Mouse (Mus musculus): ENCODE data around the gene Ergic1. TPM values are rescaled to one million over a fixed set of nuclear protein-coding genes. Genes with fewer than 3 reads are reported as not detected.
A peak's percentile ranks its signal among the peaks of the same experiment; 100 is the strongest.

The Ergic1 gene
- total RNA-seq, 2 experiments from 2014 or later, result 144 to 149 TPM

GRCm38 (mm10) chr17:26544319-26544963 is 16.8 kb upstream of the Ergic1 start:
- no peak for TF ChIP-seq CTCF (IDR thresholded peaks at IDR 0.05)

GRCm38 (mm10) chr17:26547771-26548170 is 13.5 kb upstream of the Ergic1 start:
- intact Hi-C loops (cut with DNase I), result no loop called here
- no peak for DNase-seq (ENCODE audit: extremely low spot score in 1 of 2, low spot score in 2 of 2)
- H3K4me3 ChIP-seq, result no peak overlapping the region
- peak overlapping the region; percentile 64 for H3K27ac ChIP-seq
- no peak for TF ChIP-seq CTCF (IDR thresholded peaks at IDR 0.05)

More at GRCm38 (mm10) chr17:26544319-26544963, 16.8 kb upstream of the Ergic1 start:
- Histone ChIP-seq H3K4me3 (no peak overlapping the region), H3K27ac (no peak overlapping the region)
- intact Hi-C loops (cut with DNase I), result no loop called here
- no peak for DNase-seq (ENCODE audit: extremely low spot score in 1 of 2, low spot score in 2 of 2)

DNA sequence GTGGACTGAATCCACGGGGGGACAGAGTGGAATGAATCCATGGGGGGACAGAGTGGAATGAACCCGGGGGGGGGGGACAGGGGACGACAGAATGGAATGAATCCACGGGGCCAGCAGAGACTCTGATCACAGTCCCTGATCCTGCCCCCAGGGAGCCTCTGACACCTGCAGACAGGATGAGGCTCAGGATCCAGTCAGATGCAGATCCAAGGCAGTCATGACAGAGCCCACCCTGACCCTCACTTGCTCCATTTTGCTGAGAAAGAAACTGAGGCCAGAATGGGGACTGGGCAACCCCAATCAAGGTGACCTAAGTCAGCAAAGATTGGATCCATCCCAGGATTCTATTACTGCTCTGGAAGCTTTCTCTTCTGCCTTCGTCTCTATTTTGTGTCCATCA is 12.7 kb upstream of the Ergic1 start:
- Histone ChIP-seq H3K4me3 (no peak overlapping the region), H3K27ac (no peak overlapping the region)
- TF ChIP-seq CTCF (IDR thresholded peaks at IDR 0.05), result no peak
- intact Hi-C loops (cut with DNase I), result no loop called here
- DNase-seq (ENCODE audit: extremely low spot score in 1 of 2, low spot score in 2 of 2), result no peak

- intact Hi-C loops (cut with DNase I), result no loop called here
- TF ChIP-seq CTCF (IDR thresholded peaks at IDR 0.05), result no peak
- H3K27ac ChIP-seq, result no peak overlapping the region
- DNase-seq (ENCODE audit: extremely low spot score in 1 of 2, low spot score in 2 of 2), result no peak
- H3K4me3 ChIP-seq, result no peak overlapping the region
Measured at GRCm38 (mm10) chr17:26549148-26549809, 12.0 kb upstream of the Ergic1 start.

- H3K4me3 ChIP-seq, result no peak overlapping the region
- no peak overlapping the region for H3K27ac ChIP-seq
- intact Hi-C loops (cut with DNase I), result no loop called here
- no peak for TF ChIP-seq CTCF (IDR thresholded peaks at IDR 0.05)
- DNase-seq (ENCODE audit: extremely low spot score in 1 of 2, low spot score in 2 of 2), result no peak
Measured at GRCm38 (mm10) chr17:26551104-26551503, 10.2 kb upstream of the Ergic1 start.

DNA sequence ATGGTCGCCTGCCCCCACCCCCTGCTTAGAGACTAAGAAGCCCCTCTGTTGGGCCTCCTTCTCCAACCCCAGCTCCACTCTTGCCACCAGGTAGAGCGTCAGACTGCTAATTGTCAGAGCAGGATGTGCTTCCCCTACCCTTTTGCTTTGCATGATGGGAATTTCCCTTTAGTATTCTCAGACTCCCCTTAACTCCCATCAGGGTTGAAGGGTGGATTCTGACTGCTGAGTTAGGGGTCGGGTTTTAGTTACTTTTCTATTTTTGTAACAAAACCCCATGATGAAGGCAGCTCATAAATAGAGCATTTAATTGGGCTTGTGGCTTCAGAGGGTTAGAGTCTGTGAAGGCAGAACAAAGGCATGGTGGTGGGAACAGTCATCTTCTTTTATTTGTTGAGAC is 8.3 kb upstream of the Ergic1 start:
- intact Hi-C loops (cut with DNase I), result no loop called here
- H3K27ac ChIP-seq, result no peak overlapping the region
- H3K4me3 ChIP-seq, result no peak overlapping the region
- DNase-seq (ENCODE audit: extremely low spot score in 1 of 2, low spot score in 2 of 2), result no peak
- no peak for TF ChIP-seq CTCF (IDR thresholded peaks at IDR 0.05)

DNA sequence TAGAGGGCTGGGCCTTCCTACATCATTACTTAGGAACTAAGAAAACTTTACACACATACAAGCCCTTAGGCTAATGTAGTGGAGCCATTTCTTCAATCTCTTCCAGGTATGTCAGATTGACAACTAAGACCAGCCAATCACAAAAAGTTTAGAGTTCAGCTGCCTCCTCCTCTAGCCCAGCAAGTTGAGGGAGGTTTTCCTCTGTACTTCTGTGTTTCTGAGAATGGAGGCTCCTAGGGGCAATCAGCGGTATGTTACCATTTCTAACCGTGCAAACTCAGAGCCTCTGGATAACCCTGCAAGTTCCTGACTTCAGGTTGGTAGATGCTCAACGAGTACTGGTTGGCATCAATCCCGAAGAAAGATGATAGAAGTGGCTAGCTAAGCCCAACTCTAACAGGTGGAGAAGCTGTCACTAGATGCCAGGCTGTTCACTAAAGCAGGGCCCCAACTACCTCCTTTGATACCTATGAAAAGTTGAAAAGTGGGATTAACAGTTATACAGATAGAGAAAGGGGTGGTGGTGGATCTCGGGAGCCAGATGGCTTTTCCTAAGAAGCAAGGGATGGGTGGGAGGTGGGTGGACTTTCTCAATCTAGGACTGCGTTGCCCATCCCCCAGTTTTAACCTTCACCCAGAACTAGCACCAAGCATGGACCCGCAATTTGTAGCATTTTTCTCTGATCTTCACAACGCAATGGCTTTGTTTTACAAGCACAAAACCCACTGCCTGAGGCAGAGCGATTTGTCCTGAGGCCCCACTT is 581 bp upstream of the Ergic1 start:
- no peak for TF ChIP-seq CTCF (IDR thresholded peaks at IDR 0.05)
- Histone ChIP-seq H3K27ac (peak overlapping the region; percentile 84), H3K4me3 (peak overlapping the region; percentile 90)
- intact Hi-C loops (cut with DNase I), result loop anchor here (1.0 kb wide), 1 partner anchor 52 kb away; no protein-coding TSS in a partner anchor
- DNase-seq (ENCODE audit: extremely low spot score in 1 of 2, low spot score in 2 of 2), result no peak

GRCm38 (mm10) chr17:26561651-26562181 is 427 bp downstream of the Ergic1 start, which contains the start of gene Dusp1:
Dusp1 (minus strand) TSS chr17:26562128.
- H3K4me3 ChIP-seq, result peak within 1 kb of the TSS; percentile 90
- DNase-seq (ENCODE audit: extremely low spot score in 1 of 2, low spot score in 2 of 2), result no peak
- H3K27ac ChIP-seq, result peak within 1 kb of the TSS; percentile 84
- intact Hi-C loops (cut with DNase I), result loop anchor here (1.0 to 2.0 kb wide), 2 partner anchors 53 to 77 kb away; no protein-coding TSS in a partner anchor
- no peak for TF ChIP-seq CTCF (IDR thresholded peaks at IDR 0.05)

- intact Hi-C loops (cut with DNase I), result loop anchor here (2.0 kb wide), 1 partner anchor 77 kb away; no protein-coding TSS in a partner anchor
Measured at GRCm38 (mm10) chr17:26562292-26562691, 1.0 kb downstream of the Ergic1 start.

GRCm38 (mm10) chr17:26563476-26563875 is 2.2 kb downstream of the Ergic1 start:
- intact Hi-C loops (cut with DNase I), result loop anchor here (1.0 to 2.0 kb wide), 2 partner anchors 12 to 75 kb away; no protein-coding TSS in a partner anchor
- TF ChIP-seq CTCF (IDR thresholded peaks at IDR 0.05), result no peak

More at GRCm38 (mm10) chr17:26562292-26562691, 1.0 kb downstream of the Ergic1 start:
- Histone ChIP-seq H3K4me3 (peak overlapping the region; percentile 90), H3K27ac (peak overlapping the region; percentile 84)
- no peak for DNase-seq (ENCODE audit: extremely low spot score in 1 of 2, low spot score in 2 of 2)
- TF ChIP-seq CTCF (IDR thresholded peaks at IDR 0.05), result no peak

DNA sequence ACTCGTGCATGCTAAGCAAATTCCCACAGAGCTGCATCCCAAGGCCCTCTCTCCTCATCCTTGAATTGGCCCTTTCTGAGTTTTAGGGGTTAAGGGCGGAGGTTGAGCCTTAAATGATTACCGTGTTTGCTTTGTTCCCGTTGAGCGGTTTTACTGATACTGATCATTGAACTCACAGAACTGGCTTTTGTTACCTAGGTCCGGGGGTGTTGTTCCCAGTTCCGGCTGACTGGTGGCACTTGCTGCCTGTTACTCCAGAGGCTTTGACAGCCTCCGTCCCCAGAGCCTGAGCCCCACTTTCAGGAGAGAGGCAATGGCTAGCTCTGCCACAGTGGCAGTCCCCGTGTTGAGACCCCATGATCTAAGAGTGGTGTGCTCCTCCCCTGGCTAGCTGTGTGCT is 3.1 kb downstream of the Ergic1 start:
- intact Hi-C loops (cut with DNase I), result no loop called here
- Histone ChIP-seq H3K27ac (no peak overlapping the region), H3K4me3 (no peak overlapping the region)
- TF ChIP-seq CTCF (IDR thresholded peaks at IDR 0.05), result no peak
- no peak for DNase-seq (ENCODE audit: extremely low spot score in 1 of 2, low spot score in 2 of 2)

More at GRCm38 (mm10) chr17:26563476-26563875, 2.2 kb downstream of the Ergic1 start:
- Histone ChIP-seq H3K27ac (no peak overlapping the region), H3K4me3 (peak overlapping the region; percentile 90)
- no peak for DNase-seq (ENCODE audit: extremely low spot score in 1 of 2, low spot score in 2 of 2)

Measured in left cerebral cortex, adult 2 months (tissue).